Mouse (Mus musculus): ENCODE measurements around the gene Crocc.

GRCm38 (mm10) chr4:141096710-141097109 lies 36.4 kb upstream of the Crocc start:
- TF ChIP-seq CTCF (IDR thresholded peaks at IDR 0.05; ENCODE audit: borderline replicate concordance, insufficient read depth, low read depth, low read length) (no peak), POLR2A (IDR thresholded peaks at IDR 0.05; ENCODE audit: borderline replicate concordance, insufficient read depth, low read length) (no peak)

Data from cerebellum, adult 2 months (tissue).